Mouse (Mus musculus): Measurements from ENCODE around the gene Gm45521. TPM values are rescaled to one million over a fixed set of nuclear protein-coding genes. Genes with fewer than 3 reads are reported as not detected.

Gene Gm45521
- total and polyA plus RNA-seq, 2 experiments from 2014 or later: 0.41 TPM; not detected in 1

- Histone ChIP-seq H3K4me2 (ENCODE audit: low read depth, low read length, poor library complexity, severe bottlenecking) (no peak overlapping the region), H3K27me3 (ENCODE audit: insufficient read depth, low read length) (no peaks in the 10 kb centered on the region), H3K4me3 (ENCODE audit: low read depth, low read length) (no peak overlapping the region), H3K4me1 (ENCODE audit: insufficient read depth, low read length) (no peaks in the 10 kb centered on the region), H3K36me3 (ENCODE audit: insufficient read depth, low read length) (peaks cover 78% of the 10 kb centered on the region), H3K9me3 (ENCODE audit: low read length) (no peaks in the 10 kb centered on the region), H3K9ac (replicated peaks; ENCODE audit: low read length, poor library complexity, severe bottlenecking) (no peak overlapping the region), H3K27ac (ENCODE audit: low read depth, low read length) (no peak overlapping the region)
- ATAC-seq (ENCODE audit: low FRiP score) (no peak), DNase-seq (ENCODE audit: low spot score) (no peak)
- WGBS: 64% methylated on average over 4 of the region's 4 CpGs
- TF ChIP-seq CTCF (IDR thresholded peaks at IDR 0.05): no peak
Measured at GRCm38 (mm10) chr14:7919921-7920320, 37.2 kb upstream of the Gm45521 start.

- ATAC-seq (ENCODE audit: low FRiP score) (no peak), DNase-seq (ENCODE audit: low spot score) (no peak)
- Histone ChIP-seq H3K4me1 (ENCODE audit: insufficient read depth, low read length) (no peaks in the 10 kb centered on the region), H3K4me2 (ENCODE audit: low read depth, low read length, poor library complexity, severe bottlenecking) (no peak overlapping the region), H3K4me3 (ENCODE audit: low read depth, low read length) (no peak overlapping the region), H3K9me3 (ENCODE audit: low read length) (no peaks in the 10 kb centered on the region), H3K27ac (ENCODE audit: low read depth, low read length) (no peak overlapping the region), H3K27me3 (ENCODE audit: insufficient read depth, low read length) (no peaks in the 10 kb centered on the region), H3K36me3 (ENCODE audit: insufficient read depth, low read length) (peaks cover 69% of the 10 kb centered on the region), H3K9ac (replicated peaks; ENCODE audit: low read length, poor library complexity, severe bottlenecking) (no peak overlapping the region)
- TF ChIP-seq CTCF (IDR thresholded peaks at IDR 0.05): no peak
- WGBS: 91% methylated on average over 5 of the region's 5 CpGs
Measured at GRCm38 (mm10) chr14:7921459-7921858, 35.6 kb upstream of the Gm45521 start.

GRCm38 (mm10) chr14:7923635-7924034 is 33.5 kb upstream of the Gm45521 start:
- Histone ChIP-seq H3K4me1 (ENCODE audit: insufficient read depth, low read length) (no peaks in the 10 kb centered on the region), H3K27ac (ENCODE audit: low read depth, low read length) (no peak overlapping the region), H3K9me3 (ENCODE audit: low read length) (no peaks in the 10 kb centered on the region), H3K4me2 (ENCODE audit: low read depth, low read length, poor library complexity, severe bottlenecking) (no peak overlapping the region), H3K36me3 (ENCODE audit: insufficient read depth, low read length) (peaks cover 60% of the 10 kb centered on the region), H3K27me3 (ENCODE audit: insufficient read depth, low read length) (no peaks in the 10 kb centered on the region), H3K9ac (replicated peaks; ENCODE audit: low read length, poor library complexity, severe bottlenecking) (no peak overlapping the region), H3K4me3 (ENCODE audit: low read depth, low read length) (no peak overlapping the region)
- ATAC-seq (ENCODE audit: low FRiP score) (no peak), DNase-seq (ENCODE audit: low spot score) (no peak)
- no peak for TF ChIP-seq CTCF (IDR thresholded peaks at IDR 0.05)

DNA sequence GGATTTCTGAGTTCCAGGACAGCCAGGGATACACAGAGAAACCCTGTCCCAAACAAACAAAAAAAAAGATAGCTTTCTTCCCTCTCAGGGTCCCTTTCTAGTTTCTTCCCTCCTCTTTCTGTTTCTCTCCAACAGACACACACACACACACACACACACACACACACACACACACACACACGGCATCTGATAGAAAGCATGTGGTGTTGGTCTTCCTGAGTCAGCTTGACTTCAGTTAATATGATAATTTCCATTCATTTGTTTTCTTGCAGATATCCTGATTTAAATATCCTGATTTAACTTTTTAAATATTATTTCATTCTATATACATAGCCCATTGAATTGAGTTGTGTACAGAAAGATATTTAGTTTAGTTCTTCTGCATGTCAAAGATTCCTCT is 28.7 kb upstream of the Gm45521 start:
- H3K4me3 ChIP-seq (ENCODE audit: low read depth, low read length): no peak overlapping the region
- DNase-seq (ENCODE audit: low spot score) (no peak), ATAC-seq (ENCODE audit: low FRiP score) (no peak)
- WGBS: 63% methylated on average over 1 of the region's 1 CpGs
- H3K4me1 ChIP-seq (ENCODE audit: insufficient read depth, low read length): no peaks in the 10 kb centered on the region
- no peak overlapping the region for H3K4me2 ChIP-seq (ENCODE audit: low read depth, low read length, poor library complexity, severe bottlenecking)
- no peaks in the 10 kb centered on the region for H3K9me3 ChIP-seq (ENCODE audit: low read length)
- no peak overlapping the region for H3K27ac ChIP-seq (ENCODE audit: low read depth, low read length)
- TF ChIP-seq CTCF (IDR thresholded peaks at IDR 0.05): no peak
- H3K9ac ChIP-seq (replicated peaks; ENCODE audit: low read length, poor library complexity, severe bottlenecking): no peak overlapping the region
- peaks cover 70% of the 10 kb centered on the region for H3K36me3 ChIP-seq (ENCODE audit: insufficient read depth, low read length)
- no peaks in the 10 kb centered on the region for H3K27me3 ChIP-seq (ENCODE audit: insufficient read depth, low read length)

GRCm38 (mm10) chr14:7929029-7929428 is 28.1 kb upstream of the Gm45521 start:
- H3K4me1 ChIP-seq (ENCODE audit: insufficient read depth, low read length): no peaks in the 10 kb centered on the region
- ATAC-seq (ENCODE audit: low FRiP score): no peak
- H3K9ac ChIP-seq (replicated peaks; ENCODE audit: low read length, poor library complexity, severe bottlenecking): no peak overlapping the region
- no peak overlapping the region for H3K4me3 ChIP-seq (ENCODE audit: low read depth, low read length)
- no peak overlapping the region for H3K27ac ChIP-seq (ENCODE audit: low read depth, low read length)
- WGBS: 93% methylated on average over 7 of the region's 7 CpGs
- peaks cover 70% of the 10 kb centered on the region for H3K36me3 ChIP-seq (ENCODE audit: insufficient read depth, low read length)
- H3K9me3 ChIP-seq (ENCODE audit: low read length): no peaks in the 10 kb centered on the region
- H3K27me3 ChIP-seq (ENCODE audit: insufficient read depth, low read length): no peaks in the 10 kb centered on the region
- no peak for TF ChIP-seq CTCF (IDR thresholded peaks at IDR 0.05)
- no peak overlapping the region for H3K4me2 ChIP-seq (ENCODE audit: low read depth, low read length, poor library complexity, severe bottlenecking)
- no peak for DNase-seq (ENCODE audit: low spot score)

GRCm38 (mm10) chr14:7932151-7932550 is 24.9 kb upstream of the Gm45521 start:
- Histone ChIP-seq H3K9ac (replicated peaks; ENCODE audit: low read length, poor library complexity, severe bottlenecking) (no peak overlapping the region), H3K27ac (ENCODE audit: low read depth, low read length) (no peak overlapping the region), H3K36me3 (ENCODE audit: insufficient read depth, low read length) (peaks cover 70% of the 10 kb centered on the region), H3K4me1 (ENCODE audit: insufficient read depth, low read length) (no peaks in the 10 kb centered on the region), H3K4me3 (ENCODE audit: low read depth, low read length) (no peak overlapping the region), H3K27me3 (ENCODE audit: insufficient read depth, low read length) (no peaks in the 10 kb centered on the region), H3K9me3 (ENCODE audit: low read length) (no peaks in the 10 kb centered on the region), H3K4me2 (ENCODE audit: low read depth, low read length, poor library complexity, severe bottlenecking) (no peak overlapping the region)
- 97% methylated on average over 4 of the region's 4 CpGs for WGBS
- DNase-seq (ENCODE audit: low spot score) (no peak), ATAC-seq (ENCODE audit: low FRiP score) (no peak)
- TF ChIP-seq CTCF (IDR thresholded peaks at IDR 0.05): no peak
